Mouse (Mus musculus) bone marrow, adult 2 months (tissue): Measurements from ENCODE around the gene Setd1a. TPM values are rescaled to one million over a fixed set of nuclear protein-coding genes. Genes with fewer than 3 reads are reported as not detected.
A peak's percentile ranks its signal among the peaks of the same experiment; 100 is the strongest.

ENCODE experiments used
- H3K27ac ChIP-seq: fragments of 200-500 bp; 2 replicates; pipeline ENCODE4 v1.5.1; 2012; ENCODE audit warnings: low read depth, mild to moderate bottlenecking, control low read depth, inconsistent platforms, low read length; ENCODE audit not compliant: control insufficient read depth, poor library complexity, insufficient read depth
- H3K4me1 ChIP-seq: fragments of 200-500 bp; 2 replicates; pipeline ENCODE4 v1.6.1; 2011; ENCODE audit warnings: low read length; ENCODE audit not compliant: control insufficient read depth, insufficient read depth
- H3K4me3 ChIP-seq: fragments of 200-500 bp; replicated peaks from 2 replicates; pipeline ENCODE3; 2011; ENCODE audit warnings: mild to moderate bottlenecking, low read depth, low read length, control low read depth; ENCODE audit not compliant: control insufficient read depth
- CTCF ChIP-seq: fragments of 200-500 bp; IDR thresholded peaks from 2 replicates; pipeline ENCODE4 v1.5.1; 2011; ENCODE audit warnings: low read length, control low read depth; ENCODE audit not compliant: control insufficient read depth, insufficient read depth
- POLR2A ChIP-seq: fragments of 200-500 bp; IDR thresholded peaks from 2 replicates; pipeline ENCODE4 v1.6.1; 2011; ENCODE audit warnings: low read depth, mild to moderate bottlenecking, control low read depth, low read length, borderline replicate concordance; ENCODE audit not compliant: control insufficient read depth
- WGBS: fragments of 180-500 bp; shearing (Covaris S2); methylation state at CpG from one replicate; pipeline ENCODE4 v1.1.7; 2018; 5-methylcytosine and 5-hydroxymethylcytosine counted together
- polyA plus RNA-seq: library from polyadenylated mRNA; stranded (reverse); fragments of >200 nt; gene quantifications from 2 replicates; pipeline ENCODE4 v1.2.4, GENCODE M21; 2011; ENCODE audit warnings: low replicate concordance; ENCODE audit not compliant: missing spikeins, insufficient read depth, insufficient read length

Setd1a gene
- polyA plus RNA-seq, 1 experiment: 36.3 TPM

GRCm38 (mm10) chr7:127777474-127778266 lies 1.2 kb downstream of the Setd1a start:
- 2% methylated on average over 58 of the region's 66 CpGs for WGBS
- H3K4me1 ChIP-seq: no peaks in the 10 kb centered on the region

GRCm38 (mm10) chr7:127778350-127778749 lies 1.9 kb downstream of the Setd1a start:
- Histone ChIP-seq H3K27ac (no peak overlapping the region), H3K4me3 (no peak overlapping the region), H3K4me1 (no peaks in the 10 kb centered on the region)
- no peak for TF ChIP-seq CTCF
- TF ChIP-seq POLR2A: no peak
- 78% methylated on average over 4 of the region's 4 CpGs for WGBS

More at GRCm38 (mm10) chr7:127777474-127778266, 1.2 kb downstream of the Setd1a start:
- TF ChIP-seq POLR2A (no peak), CTCF (no peak)
- Histone ChIP-seq H3K27ac (peak overlapping the region; percentile 90; the same call in 1 of the 2 replicates), H3K4me3 (peak overlapping the region; percentile 81)

GRCm38 (mm10) chr7:127785308-127785707 lies 8.8 kb downstream of the Setd1a start, which contains the start of gene Gm49388:
TSS of gene Gm49388 (plus strand) at chr7:127785608.
- no peak within 1 kb of the TSS for H3K4me3 ChIP-seq
- no peaks in the 10 kb centered on the region for H3K4me1 ChIP-seq
- no peak within 1 kb of the TSS for H3K27ac ChIP-seq
- TF ChIP-seq POLR2A (no peak), CTCF (no peak)
- WGBS: 93% methylated on average over 7 of the region's 7 CpGs

- Histone ChIP-seq H3K27ac (no peak overlapping the region), H3K4me1 (no peaks in the 10 kb centered on the region), H3K4me3 (no peak overlapping the region)
- 91% methylated on average over 23 of the region's 23 CpGs for WGBS
- no peak for TF ChIP-seq POLR2A
- no peak for TF ChIP-seq CTCF
Observed at GRCm38 (mm10) chr7:127797076-127797845, 20.8 kb downstream of the Setd1a start.

- Histone ChIP-seq H3K4me1 (no peaks in the 10 kb centered on the region), H3K27ac (no peak overlapping the region), H3K4me3 (no peak overlapping the region)
- WGBS: 82% methylated on average over 4 of the region's 4 CpGs
- no peak for TF ChIP-seq CTCF
- no peak for TF ChIP-seq POLR2A
Observed at GRCm38 (mm10) chr7:127798591-127798990, 22.1 kb downstream of the Setd1a start.

- WGBS: 88% methylated on average over 13 of the region's 13 CpGs
- Histone ChIP-seq H3K27ac (no peak overlapping the region), H3K4me3 (no peak overlapping the region), H3K4me1 (peaks cover under 1% of the 10 kb centered on the region; the same call in 1 of the 2 replicates)
- TF ChIP-seq POLR2A (no peak), CTCF (no peak)
Observed at GRCm38 (mm10) chr7:127799211-127799610, 22.7 kb downstream of the Setd1a start.

- H3K4me3 ChIP-seq: no peak overlapping the region
- 39% methylated on average over 1 of the region's 1 CpGs for WGBS
- no peak overlapping the region for H3K27ac ChIP-seq
- H3K4me1 ChIP-seq: peaks cover 2% of the 10 kb centered on the region; the same call in 1 of the 2 replicates
- no peak for TF ChIP-seq CTCF
- TF ChIP-seq POLR2A: no peak
Observed at GRCm38 (mm10) chr7:127799738-127800137, 23.3 kb downstream of the Setd1a start.

GRCm38 (mm10) chr7:127800435-127801009 lies 24.1 kb downstream of the Setd1a start, which contains the start of gene Hsd3b7:
TSS of gene Hsd3b7 (plus strand) at chr7:127800604.
- TF ChIP-seq CTCF (peak; percentile 74), POLR2A (0 out of 2 replicates have a peak, but pooled peaks have one; percentile 18)
- Histone ChIP-seq H3K4me3 (peak within 1 kb of the TSS; percentile 51), H3K4me1 (peaks cover 2% of the 10 kb centered on the region; the same call in 1 of the 2 replicates), H3K27ac (no peak within 1 kb of the TSS)
- WGBS: 22% methylated on average over 6 of the region's 6 CpGs
